Mouse (Mus musculus) G1E (cell line): Measurements from ENCODE around the gene Dmrtc2. TPM values are rescaled to one million over a fixed set of nuclear protein-coding genes. Genes with fewer than 3 reads are reported as not detected.

Experiments
- ATAC-seq: 2 replicates; pipeline ENCODE4 v1.8.0; 2016; ENCODE audit warnings: mild to moderate bottlenecking; ENCODE audit not compliant: insufficient number of reproducible peaks, poor library complexity, low FRiP score, severe bottlenecking; ENCODE audit errors: extremely low read depth
- DNase-seq: peaks from one replicate; pipeline ENCODE4 v3.0.0; 2012; ENCODE audit warnings: low spot score
- H3K27me3 ChIP-seq: 2 replicates; pipeline ENCODE4 v1.6.1; 2012; ENCODE audit warnings: mild to moderate bottlenecking, low read length, inconsistent platforms; ENCODE audit not compliant: insufficient read depth
- H3K36me3 ChIP-seq: replicated peaks from 2 replicates; pipeline ENCODE3; 2012; ENCODE audit warnings: mild to moderate bottlenecking, inconsistent platforms
- H3K4me1 ChIP-seq: 2 replicates; pipeline ENCODE4 v1.6.1; 2012; ENCODE audit warnings: low read depth, low read length, inconsistent platforms, mixed read lengths; ENCODE audit not compliant: insufficient read depth
- H3K4me3 ChIP-seq: 2 replicates; pipeline ENCODE4 v1.5.1; 2012; ENCODE audit warnings: low read depth, mild to moderate bottlenecking, inconsistent platforms, low read length, moderate library complexity, mixed read lengths
- H3K9me3 ChIP-seq: replicated peaks from 2 replicates; pipeline ENCODE4 v1.6.1; 2012; ENCODE audit warnings: inconsistent platforms
- CTCF ChIP-seq: IDR thresholded peaks from 2 replicates; pipeline ENCODE4 v1.5.1; 2012; ENCODE audit warnings: low read depth, low read length, inconsistent platforms, mixed read lengths
- GATA1 ChIP-seq: IDR thresholded peaks from 2 replicates; pipeline ENCODE4 v1.6.1; 2012; ENCODE audit warnings: borderline replicate concordance, low read length, inconsistent platforms, mixed read lengths
- GATA2 ChIP-seq: IDR thresholded peaks from 2 replicates; pipeline ENCODE4 v1.6.1; 2012; ENCODE audit warnings: low read depth, low read length, inconsistent platforms, borderline replicate concordance
- POLR2AphosphoS5 ChIP-seq: IDR thresholded peaks from 2 replicates; pipeline ENCODE4 v1.6.1; 2012; ENCODE audit warnings: low read depth, low read length, inconsistent platforms; ENCODE audit not compliant: insufficient replicate concordance
- TAL1 ChIP-seq: conservative IDR thresholded peaks from 2 replicates; pipeline ENCODE4 v1.6.1; 2012; ENCODE audit warnings: low read depth, low read length, inconsistent platforms, mixed read lengths
- polyA plus RNA-seq: library from polyadenylated mRNA; stranded (reverse); fragments of >175 nt; gene quantifications from 2 replicates; pipeline ENCODE4 v1.2.3, GENCODE M21; 2012
- total RNA-seq, 2 experiments: library from RNA; stranded (forward) in 1 of 2; stranded (reverse) in 1 of 2; fragments of 200-1000 nt in 1 of 2; fragments of >200 nt in 1 of 2; fragmentation: Nextera tagmentation in 1 of 2; gene quantifications; 2 replicates each; pipeline ENCODE4 v1.2.3; 2014 to 2017

Gene Dmrtc2
- total and polyA plus RNA-seq, 3 experiments: not detected

DNA sequence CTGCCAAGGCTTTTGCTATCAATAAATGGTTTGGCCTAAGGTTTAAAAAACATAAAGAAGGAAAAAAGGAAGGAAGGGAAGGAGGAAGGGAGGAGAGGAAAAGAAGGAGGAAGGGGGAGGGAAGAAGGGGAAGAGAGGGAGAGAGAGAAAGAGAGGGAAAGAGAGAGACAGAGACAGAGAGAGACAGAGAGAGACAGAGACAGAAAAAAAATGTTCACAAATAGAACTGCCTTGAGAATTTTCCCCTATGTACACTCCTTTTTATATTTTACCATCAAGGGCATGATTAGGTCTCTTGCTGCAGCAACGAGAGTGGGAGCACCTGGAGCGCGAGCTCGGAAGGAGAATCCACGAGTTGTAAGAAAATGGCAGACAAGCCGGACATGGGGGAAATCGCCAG is 7.9 kb upstream of the Dmrtc2 start, which contains the start of gene Gm9844:
Gene Gm9844 (plus strand): TSS at position 301 of the 400 bp plus-strand sequence.
- H3K4me3 ChIP-seq: no peak within 1 kb of the TSS
- no peak for ATAC-seq
- TF ChIP-seq POLR2AphosphoS5 (no peak), CTCF (no peak), TAL1 (no peak), GATA1 (no peak), GATA2 (no peak)
- peaks cover 23% of the 10 kb centered on the region for H3K27me3 ChIP-seq
- peaks cover 32% of the 10 kb centered on the region for H3K4me1 ChIP-seq
- H3K9me3 ChIP-seq: no peaks in the 10 kb centered on the region
- DNase-seq: no peak
- no peaks in the 10 kb centered on the region for H3K36me3 ChIP-seq

DNA sequence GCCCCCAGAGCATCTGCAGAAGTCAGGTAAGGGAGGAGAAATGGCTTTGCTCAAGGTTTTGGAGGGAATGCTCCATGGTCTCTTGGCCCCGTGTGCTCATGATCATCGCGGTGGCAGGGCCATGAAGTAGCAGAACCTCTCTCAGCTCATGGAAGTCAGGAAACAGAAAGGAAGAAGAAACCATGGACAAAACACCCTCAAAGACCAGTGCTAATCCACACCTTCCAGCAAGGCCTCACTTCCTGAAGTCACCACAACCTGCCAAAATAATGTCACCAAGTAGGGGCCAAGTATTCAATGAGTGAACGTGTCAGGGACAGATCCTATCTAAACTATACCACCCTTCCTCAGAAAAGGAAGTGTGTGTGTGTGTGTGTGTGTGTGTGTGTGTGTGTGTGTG is 7.0 kb upstream of the Dmrtc2 start:
- H3K27me3 ChIP-seq: peaks cover 28% of the 10 kb centered on the region
- H3K9me3 ChIP-seq: no peaks in the 10 kb centered on the region
- TF ChIP-seq GATA2: no peak
- no peak for TF ChIP-seq GATA1
- TF ChIP-seq POLR2AphosphoS5: no peak
- TF ChIP-seq TAL1: no peak
- no peak for TF ChIP-seq CTCF
- no peak for DNase-seq
- no peak for ATAC-seq
- no peaks in the 10 kb centered on the region for H3K36me3 ChIP-seq
- peaks cover 25% of the 10 kb centered on the region for H3K4me1 ChIP-seq
- no peak overlapping the region for H3K4me3 ChIP-seq

DNA sequence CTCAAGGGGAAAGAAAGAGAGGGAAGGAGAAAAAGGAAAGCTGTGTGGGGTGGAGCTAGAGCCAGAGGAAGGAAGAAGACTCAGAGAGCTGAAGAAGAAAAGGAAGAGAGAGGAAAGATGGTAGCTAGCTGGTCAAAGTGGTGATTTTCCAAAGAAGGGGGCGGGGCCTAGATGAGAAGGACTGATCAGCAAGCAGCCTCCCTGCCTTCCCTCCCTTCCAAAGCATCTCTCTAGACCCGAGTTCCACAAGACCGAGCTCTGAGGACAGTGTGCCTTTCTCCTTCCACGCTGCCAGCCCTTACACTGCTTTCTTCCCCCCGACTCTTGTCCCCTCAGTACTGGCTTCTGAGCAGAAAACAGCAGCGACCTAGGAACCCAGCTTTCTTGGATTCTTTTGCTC is 5.7 kb upstream of the Dmrtc2 start:
- Histone ChIP-seq H3K4me3 (no peak overlapping the region), H3K27me3 (peaks cover 25% of the 10 kb centered on the region), H3K36me3 (no peaks in the 10 kb centered on the region), H3K9me3 (no peaks in the 10 kb centered on the region), H3K4me1 (peaks cover 14% of the 10 kb centered on the region)
- DNase-seq: no peak
- no peak for ATAC-seq
- TF ChIP-seq GATA1: no peak
- TF ChIP-seq GATA2: no peak
- no peak for TF ChIP-seq POLR2AphosphoS5
- TF ChIP-seq CTCF: no peak
- TF ChIP-seq TAL1: no peak

DNA sequence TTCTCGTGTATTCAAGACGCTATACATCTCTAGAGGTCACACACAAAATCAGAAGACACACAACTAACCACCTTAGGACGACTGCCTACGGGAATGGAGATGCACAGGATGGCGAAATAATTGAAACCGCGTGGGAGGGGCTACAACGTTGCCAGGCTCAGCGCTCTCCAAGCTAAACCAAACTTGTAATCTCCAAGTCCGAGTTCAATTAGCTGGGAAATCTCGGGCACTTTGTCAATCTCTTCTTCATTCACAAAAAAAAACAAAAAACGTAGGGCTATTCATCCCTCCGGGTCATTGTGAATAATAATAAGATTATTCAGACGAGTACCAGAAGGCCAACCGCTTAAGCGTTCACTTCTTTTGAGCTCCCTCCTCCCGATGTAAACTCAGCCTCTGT is 777 bp upstream of the Dmrtc2 start:
- DNase-seq (no peak), ATAC-seq (no peak)
- TF ChIP-seq TAL1: no peak
- no peak for TF ChIP-seq POLR2AphosphoS5
- no peak for TF ChIP-seq GATA2
- TF ChIP-seq CTCF: no peak
- Histone ChIP-seq H3K27me3 (peaks cover 42% of the 10 kb centered on the region), H3K4me1 (peaks cover 2% of the 10 kb centered on the region; the same call in 1 of the 2 replicates), H3K4me3 (no peak overlapping the region), H3K36me3 (no peaks in the 10 kb centered on the region), H3K9me3 (no peaks in the 10 kb centered on the region)

DNA sequence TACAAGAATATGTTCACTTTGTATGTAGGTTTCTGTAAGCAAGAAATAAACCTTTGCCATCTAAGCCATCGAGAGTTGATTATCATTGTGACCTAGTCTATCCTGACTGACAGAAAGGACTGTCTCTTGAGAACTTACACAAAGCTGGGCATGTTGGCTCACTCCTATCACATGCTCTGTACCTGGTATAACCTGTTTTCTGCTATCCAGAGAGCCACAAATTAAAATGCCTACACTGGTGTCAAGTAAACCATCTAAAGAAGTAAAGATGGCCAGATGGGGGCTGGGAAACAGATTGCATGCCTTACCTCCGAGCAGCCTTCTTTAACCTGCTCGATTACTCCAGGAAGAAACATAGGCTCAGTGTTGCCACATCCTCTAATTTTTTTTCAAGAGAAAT is 7.7 kb downstream of the Dmrtc2 start:
- Histone ChIP-seq H3K36me3 (no peaks in the 10 kb centered on the region), H3K27me3 (peaks cover 71% of the 10 kb centered on the region), H3K4me3 (no peak overlapping the region), H3K4me1 (peaks cover 3% of the 10 kb centered on the region; the same call in 1 of the 2 replicates), H3K9me3 (no peaks in the 10 kb centered on the region)
- DNase-seq (no peak), ATAC-seq (no peak)
- TF ChIP-seq TAL1 (no peak), GATA2 (no peak), GATA1 (no peak), CTCF (no peak), POLR2AphosphoS5 (no peak)

DNA sequence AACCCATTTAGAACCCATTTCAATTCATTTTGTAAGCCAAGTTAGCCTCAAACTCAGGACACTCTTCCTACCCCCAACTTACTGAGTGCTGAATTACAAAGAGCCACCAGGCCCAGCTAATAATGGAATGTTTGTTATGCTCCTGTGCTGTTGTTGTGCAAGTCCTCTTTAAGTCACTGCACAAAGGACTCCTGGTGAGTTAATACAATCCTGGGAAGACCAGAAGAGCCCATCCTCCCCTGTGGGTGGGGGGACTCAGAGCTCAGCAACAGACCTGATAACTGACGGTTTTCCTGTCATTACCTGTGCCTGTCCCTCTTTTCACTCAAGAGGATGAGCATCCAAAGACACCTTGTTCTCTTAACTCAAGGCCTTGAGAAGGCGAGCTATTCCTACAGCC is 9.8 kb downstream of the Dmrtc2 start:
- Histone ChIP-seq H3K27me3 (peaks cover 52% of the 10 kb centered on the region), H3K9me3 (no peaks in the 10 kb centered on the region), H3K4me3 (no peak overlapping the region), H3K4me1 (peaks cover 10% of the 10 kb centered on the region; the same call in 1 of the 2 replicates), H3K36me3 (no peaks in the 10 kb centered on the region)
- TF ChIP-seq CTCF (no peak), GATA2 (no peak), GATA1 (no peak), TAL1 (no peak), POLR2AphosphoS5 (no peak)
- DNase-seq (no peak), ATAC-seq (no peak)
